Mouse (Mus musculus): ENCODE results near the gene Lrrc40. TPM values are rescaled to one million over a fixed set of nuclear protein-coding genes. Genes with fewer than 3 reads are reported as not detected.
A peak's percentile ranks its signal among the peaks of the same experiment; 100 is the strongest.

The Lrrc40 gene
- polyA plus RNA-seq (2012; fragmentation: generic; extraction: Trizol) = 13.8 TPM
- long read RNA-seq, experiment 1, full-length matches to known transcripts = 35 of 50 reads
- long read RNA-seq, experiment 1, partial matches to known transcripts = 2 of 50 reads
- long read RNA-seq, experiment 1, other reads (novel, unspliced or antisense) = 13 of 50 reads
- long read RNA-seq, experiment 2, full-length matches to known transcripts = 361 of 497 reads
- long read RNA-seq, experiment 2, partial matches to known transcripts = 8 of 497 reads
- long read RNA-seq, experiment 2, other reads (novel, unspliced or antisense) = 128 of 497 reads

GRCm38 (mm10) chr3:158036329-158036988 is at the start of gene Lrrc40, which contains the start of gene Srsf11:
Gene Lrrc40, plus strand, starts transcription at chr3:158036662.
Gene Srsf11, minus strand, starts transcription at chr3:158036639.
- TF ChIP-seq MAX (IDR thresholded peaks at IDR 0.05) (peak; percentile 50), MYOD1 (IDR thresholded peaks at IDR 0.05; ENCODE audit: control insufficient read depth, insufficient read length, low read depth) (no peak), USF1 (IDR thresholded peaks at IDR 0.05; ENCODE audit: low read depth) (no peak), MYOG (IDR thresholded peaks at IDR 0.05; ENCODE audit: control insufficient read depth, extremely low read depth, insufficient read length) (no peak), CEBPB (IDR thresholded peaks at IDR 0.05; ENCODE audit: low read depth) (no peak), CTCF (IDR thresholded peaks at IDR 0.05; ENCODE audit: control insufficient read depth, insufficient read depth, insufficient read length) (no peak), FOSL1 (IDR thresholded peaks at IDR 0.05; ENCODE audit: insufficient read depth, low read length, poor library complexity, severe bottlenecking) (no peak)
- Histone ChIP-seq H3K4me3 (ENCODE audit: insufficient read depth, poor library complexity, severe bottlenecking) (peak within 1 kb of the TSS; percentile 86), H3K79me2 (ENCODE audit: control insufficient read depth, insufficient read depth) (peaks cover 100% of the 10 kb centered on the region), H3K36me3 (ENCODE audit: control insufficient read depth, insufficient read depth) (peaks cover 10% of the 10 kb centered on the region), H3K27me3 (ENCODE audit: control insufficient read depth, insufficient read depth, insufficient read length) (no peaks in the 10 kb centered on the region), H3K79me3 (ENCODE audit: low read depth) (peaks cover 91% of the 10 kb centered on the region), H3ac (ENCODE audit: control insufficient read depth, insufficient read length, low read depth) (peak within 1 kb of the TSS; percentile 88)

- Histone ChIP-seq H3K79me2 (ENCODE audit: control insufficient read depth, insufficient read depth) (no peaks in the 10 kb centered on the region), H3K79me3 (ENCODE audit: low read depth) (peaks cover 5% of the 10 kb centered on the region), H3K27me3 (ENCODE audit: control insufficient read depth, insufficient read depth, insufficient read length) (no peaks in the 10 kb centered on the region), H3K36me3 (ENCODE audit: control insufficient read depth, insufficient read depth) (peaks cover 38% of the 10 kb centered on the region), H3K4me3 (ENCODE audit: insufficient read depth, poor library complexity, severe bottlenecking) (no peak overlapping the region), H3ac (ENCODE audit: control insufficient read depth, insufficient read length, low read depth) (no peak overlapping the region)
- TF ChIP-seq MYOD1 (IDR thresholded peaks at IDR 0.05; ENCODE audit: control insufficient read depth, insufficient read length, low read depth) (no peak), USF1 (IDR thresholded peaks at IDR 0.05; ENCODE audit: low read depth) (no peak), CTCF (IDR thresholded peaks at IDR 0.05; ENCODE audit: control insufficient read depth, insufficient read depth, insufficient read length) (no peak), MAX (IDR thresholded peaks at IDR 0.05) (no peak)
These were observed 43.1 kb upstream of the Lrrc40 start for GRCm38 (mm10) chr3:157993322-157993721.

GRCm38 (mm10) chr3:157995726-157996125 is 40.7 kb upstream of the Lrrc40 start:
- Histone ChIP-seq H3ac (ENCODE audit: control insufficient read depth, insufficient read length, low read depth) (no peak overlapping the region), H3K4me3 (ENCODE audit: insufficient read depth, poor library complexity, severe bottlenecking) (no peak overlapping the region), H3K79me2 (ENCODE audit: control insufficient read depth, insufficient read depth) (no peaks in the 10 kb centered on the region), H3K79me3 (ENCODE audit: low read depth) (peaks cover 5% of the 10 kb centered on the region), H3K36me3 (ENCODE audit: control insufficient read depth, insufficient read depth) (peaks cover 23% of the 10 kb centered on the region), H3K27me3 (ENCODE audit: control insufficient read depth, insufficient read depth, insufficient read length) (no peaks in the 10 kb centered on the region)
- TF ChIP-seq MYOG (IDR thresholded peaks at IDR 0.05; ENCODE audit: control insufficient read depth, extremely low read depth, insufficient read length) (no peak), FOSL1 (IDR thresholded peaks at IDR 0.05; ENCODE audit: insufficient read depth, low read length, poor library complexity, severe bottlenecking) (no peak), USF1 (IDR thresholded peaks at IDR 0.05; ENCODE audit: low read depth) (no peak), MAX (IDR thresholded peaks at IDR 0.05) (no peak), CTCF (IDR thresholded peaks at IDR 0.05; ENCODE audit: control insufficient read depth, insufficient read depth, insufficient read length) (no peak), MYOD1 (IDR thresholded peaks at IDR 0.05; ENCODE audit: control insufficient read depth, insufficient read length, low read depth) (no peak), CEBPB (IDR thresholded peaks at IDR 0.05; ENCODE audit: low read depth) (no peak)

GRCm38 (mm10) chr3:157998742-157999369 is 37.6 kb upstream of the Lrrc40 start:
- Histone ChIP-seq H3K4me3 (ENCODE audit: insufficient read depth, poor library complexity, severe bottlenecking) (no peak overlapping the region), H3K79me2 (ENCODE audit: control insufficient read depth, insufficient read depth) (no peaks in the 10 kb centered on the region), H3ac (ENCODE audit: control insufficient read depth, insufficient read length, low read depth) (no peak overlapping the region), H3K27me3 (ENCODE audit: control insufficient read depth, insufficient read depth, insufficient read length) (no peaks in the 10 kb centered on the region), H3K36me3 (ENCODE audit: control insufficient read depth, insufficient read depth) (peaks cover 27% of the 10 kb centered on the region), H3K79me3 (ENCODE audit: low read depth) (peaks cover 2% of the 10 kb centered on the region)
- TF ChIP-seq MYOG (IDR thresholded peaks at IDR 0.05; ENCODE audit: control insufficient read depth, extremely low read depth, insufficient read length) (no peak), MAX (IDR thresholded peaks at IDR 0.05) (no peak), FOSL1 (IDR thresholded peaks at IDR 0.05; ENCODE audit: insufficient read depth, low read length, poor library complexity, severe bottlenecking) (no peak), USF1 (IDR thresholded peaks at IDR 0.05; ENCODE audit: low read depth) (no peak), MYOD1 (IDR thresholded peaks at IDR 0.05; ENCODE audit: control insufficient read depth, insufficient read length, low read depth) (no peak), CTCF (IDR thresholded peaks at IDR 0.05; ENCODE audit: control insufficient read depth, insufficient read depth, insufficient read length) (no peak), CEBPB (IDR thresholded peaks at IDR 0.05; ENCODE audit: low read depth) (no peak)

GRCm38 (mm10) chr3:158008647-158009046 is 27.8 kb upstream of the Lrrc40 start:
- Histone ChIP-seq H3K4me3 (ENCODE audit: insufficient read depth, poor library complexity, severe bottlenecking) (no peak overlapping the region), H3K27me3 (ENCODE audit: control insufficient read depth, insufficient read depth, insufficient read length) (no peaks in the 10 kb centered on the region), H3K36me3 (ENCODE audit: control insufficient read depth, insufficient read depth) (peaks cover 67% of the 10 kb centered on the region), H3K79me3 (ENCODE audit: low read depth) (no peaks in the 10 kb centered on the region), H3K79me2 (ENCODE audit: control insufficient read depth, insufficient read depth) (no peaks in the 10 kb centered on the region), H3ac (ENCODE audit: control insufficient read depth, insufficient read length, low read depth) (no peak overlapping the region)
- TF ChIP-seq CEBPB (IDR thresholded peaks at IDR 0.05; ENCODE audit: low read depth) (no peak), CTCF (IDR thresholded peaks at IDR 0.05; ENCODE audit: control insufficient read depth, insufficient read depth, insufficient read length) (no peak), MYOD1 (IDR thresholded peaks at IDR 0.05; ENCODE audit: control insufficient read depth, insufficient read length, low read depth) (no peak), MAX (IDR thresholded peaks at IDR 0.05) (no peak), USF1 (IDR thresholded peaks at IDR 0.05; ENCODE audit: low read depth) (no peak), MYOG (IDR thresholded peaks at IDR 0.05; ENCODE audit: control insufficient read depth, extremely low read depth, insufficient read length) (no peak), FOSL1 (IDR thresholded peaks at IDR 0.05; ENCODE audit: insufficient read depth, low read length, poor library complexity, severe bottlenecking) (no peak)

All from C2C12 (cell line).